Comparison of ENCODE assay signal across 8 mouse cellular contexts in the genomic region with DNA sequence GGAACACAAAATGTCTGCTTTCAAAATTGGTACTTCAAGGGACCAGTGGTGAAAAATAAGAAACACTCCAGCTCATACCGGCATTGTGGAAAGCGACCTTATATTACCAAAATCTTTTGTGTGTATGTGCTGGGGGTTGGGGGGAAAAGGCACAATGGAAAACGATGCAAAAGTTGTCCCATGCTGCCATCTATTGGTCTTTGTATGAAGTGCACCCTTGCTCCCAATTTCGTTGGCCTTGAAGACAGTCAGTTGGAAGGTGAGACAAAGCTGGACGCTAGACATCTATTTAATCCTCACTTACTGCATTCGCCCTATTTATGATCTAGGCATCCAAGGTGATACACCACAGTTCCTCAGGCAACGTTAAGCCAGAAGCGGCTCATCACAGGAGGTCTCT.
DNase-seq lines count a peak whose midpoint lies in the region; ATAC-seq and TF ChIP-seq lines count a peak whose summit lies in the region.
"Not testable (repeated sequence)": the region's sequence is repeated elsewhere in the genome, so short reads cannot be mapped to it uniquely, and the experiment has no call there.

No protein-coding gene starts in this region.

- not testable (repeated sequence) for TF ChIP-seq EP300 in heart, postnatal 0 days (IDR thresholded peaks at IDR 0.05; ENCODE audit: low read depth)

- H3K27me3 ChIP-seq in heart, postnatal 0 days (ENCODE audit: control insufficient read depth, insufficient read depth, low read length); intestine, embryonic 14.5 days (replicated peaks; ENCODE audit: control insufficient read depth, insufficient read depth, low read length); limb, embryonic 11.5 days (ENCODE audit: control insufficient read depth, insufficient read depth, low read length): not testable (repeated sequence)

- not testable (repeated sequence) for H3K4me2 ChIP-seq in heart, postnatal 0 days (ENCODE audit: low read depth, low read length); intestine, embryonic 14.5 days (ENCODE audit: low read length); limb, embryonic 11.5 days (ENCODE audit: low read depth, severe bottlenecking)

- H3K9me3 ChIP-seq in heart, postnatal 0 days (replicated peaks; ENCODE audit: control insufficient read depth, low read length); intestine, embryonic 14.5 days (ENCODE audit: control insufficient read depth, low read length); limb, embryonic 11.5 days (ENCODE audit: control insufficient read depth, low read length): not testable (repeated sequence)

- not testable (repeated sequence) for H3K4me1 ChIP-seq in heart, postnatal 0 days (ENCODE audit: control insufficient read depth, insufficient read depth); intestine, embryonic 14.5 days (replicated peaks; ENCODE audit: control insufficient read depth, insufficient read depth, low read length); limb, embryonic 11.5 days (ENCODE audit: control insufficient read depth, insufficient read depth, low read length)

- TF ChIP-seq CTCF in heart, postnatal 0 days (IDR thresholded peaks at IDR 0.05; ENCODE audit: low read depth) = peak; percentile 48

- H3K36me3 ChIP-seq in heart, postnatal 0 days (replicated peaks; ENCODE audit: control insufficient read depth, insufficient read depth, low read length); intestine, embryonic 14.5 days (ENCODE audit: control insufficient read depth, insufficient read depth, low read length); limb, embryonic 11.5 days (ENCODE audit: control insufficient read depth, insufficient read depth, low read length): not testable (repeated sequence)

- 17% methylated on average over 8 of the region's 8 CpGs for WGBS in heart, postnatal 0 days
- 20% methylated on average over 8 of the region's 8 CpGs for WGBS in intestine, embryonic 14.5 days
- 28% methylated on average over 8 of the region's 8 CpGs for WGBS in limb, embryonic 11.5 days

- not testable (repeated sequence) for H3K9ac ChIP-seq in heart, postnatal 0 days (replicated peaks; ENCODE audit: low read depth, low read length); intestine, embryonic 14.5 days (ENCODE audit: low read length); limb, embryonic 11.5 days (ENCODE audit: low read length)

- DNase-seq in Muller cell, postnatal 12 days (ENCODE audit: inconsistent ontology term) = peak; percentile 37
- DNase-seq in embryo, embryonic 10.5 days (ENCODE audit: low spot score) = peak; percentile 45
- not testable (repeated sequence) for DNase-seq in heart, postnatal 0 days (ENCODE audit: low spot score)
- DNase-seq in intestine, embryonic 14.5 days (ENCODE audit: low spot score) = peak; percentile 50
- peak; percentile 15 for DNase-seq in layer of hippocampus, adult 11-12 months (ENCODE audit: low spot score)
- peak; percentile 21 for DNase-seq in limb, embryonic 11.5 days (ENCODE audit: low spot score)
- peak; percentile 15 for DNase-seq in neural tube, embryonic 10.5 days (ENCODE audit: extremely low spot score, low spot score)
- peak; percentile 2 for DNase-seq in thymus, postnatal 0 days (ENCODE audit: low spot score)

- ATAC-seq in heart, postnatal 0 days (ENCODE audit: insufficient read depth, low read depth); intestine, embryonic 14.5 days (replicated peaks; ENCODE audit: low FRiP score, low TSS enrichment, low read depth); limb, embryonic 11.5 days (ENCODE audit: insufficient number of reproducible peaks, low FRiP score, low TSS enrichment, low read depth): not testable (repeated sequence)

- not testable (repeated sequence) for H3K4me3 ChIP-seq in heart, postnatal 0 days (ENCODE audit: low read depth, low read length); intestine, embryonic 14.5 days (ENCODE audit: low read depth, low read length); limb, embryonic 11.5 days (ENCODE audit: low read depth, low read length)

- H3K27ac ChIP-seq in heart, postnatal 0 days (ENCODE audit: low read depth); intestine, embryonic 14.5 days (ENCODE audit: low read depth); limb, embryonic 11.5 days (replicated peaks; ENCODE audit: low read depth, low read length): not testable (repeated sequence)
